Mouse (Mus musculus) thymus, postnatal 4 days (tissue): ENCODE data around the gene Gng8.

Experiments
- DNase-seq: peaks from one replicate; pipeline ENCODE4 v3.0.0; 2021

Gng8 gene

GRCm38 (mm10) chr7:16930850-16931249, 39.3 kb downstream of the Gng8 start:
- peak; percentile 81 for DNase-seq

GRCm38 (mm10) chr7:16931968-16932627, 40.5 kb downstream of the Gng8 start:
- DNase-seq, result peak; percentile 90

GRCm38 (mm10) chr7:16932704-16933577, 41.4 kb downstream of the Gng8 start:
- DNase-seq, result peak; percentile 83

- DNase-seq, result peak; percentile 69
Measured at GRCm38 (mm10) chr7:16937312-16937711, 45.7 kb downstream of the Gng8 start.

GRCm38 (mm10) chr7:16938117-16938791, 46.7 kb downstream of the Gng8 start:
- no peak for DNase-seq

- DNase-seq, result no peak
Measured at GRCm38 (mm10) chr7:16940292-16940691, 48.7 kb downstream of the Gng8 start.

GRCm38 (mm10) chr7:16942861-16943260, 51.3 kb downstream of the Gng8 start:
- DNase-seq, result peak; percentile 54

- peak; percentile 95 for DNase-seq
Measured at GRCm38 (mm10) chr7:16944061-16944807, 52.6 kb downstream of the Gng8 start, which contains the start of gene Pnmal2. Pnmal2 (plus strand) TSS chr7:16944682.

- DNase-seq, result no peak
Measured at GRCm38 (mm10) chr7:16944808-16945315, 53.3 kb downstream of the Gng8 start.
